Mouse (Mus musculus): ENCODE measurements at regions not wholly inside any gene's neighbourhood (a gene's known extent, or its start where the extent isn't known, plus 50 kb on each side); places are given as distances from the start of the nearest gene placed in this dataset.

DNA sequence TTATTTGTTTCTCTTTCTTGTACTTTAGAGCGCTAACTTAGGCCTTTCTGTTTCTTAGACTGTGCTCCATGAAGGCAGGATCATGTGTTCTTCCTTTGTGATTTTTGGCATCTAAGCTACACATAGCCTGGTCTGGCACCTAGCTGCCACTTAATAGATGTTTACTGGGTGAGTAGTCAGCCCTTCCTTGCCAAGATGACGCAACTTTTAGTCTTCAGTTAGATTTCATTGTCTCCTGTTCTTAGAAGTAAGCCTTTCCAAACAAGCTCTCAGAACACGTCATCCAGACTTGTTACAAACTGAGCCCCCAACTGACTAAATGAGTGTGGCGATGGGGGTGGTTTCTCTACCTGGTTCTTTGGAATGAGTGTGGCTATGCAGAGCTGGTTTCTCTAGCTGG lies 85.4 kb upstream of the Rapgef5 start:
- DNase-seq (ENCODE audit: low spot score), result no peak

GRCm38 (mm10) chr12:117432788-117433187 lies 83.5 kb upstream of the Rapgef5 start:
- no peak for DNase-seq (ENCODE audit: low spot score)

GRCm38 (mm10) chr12:117437011-117437410 lies 79.3 kb upstream of the Rapgef5 start:
- no peak for DNase-seq (ENCODE audit: low spot score)

DNA sequence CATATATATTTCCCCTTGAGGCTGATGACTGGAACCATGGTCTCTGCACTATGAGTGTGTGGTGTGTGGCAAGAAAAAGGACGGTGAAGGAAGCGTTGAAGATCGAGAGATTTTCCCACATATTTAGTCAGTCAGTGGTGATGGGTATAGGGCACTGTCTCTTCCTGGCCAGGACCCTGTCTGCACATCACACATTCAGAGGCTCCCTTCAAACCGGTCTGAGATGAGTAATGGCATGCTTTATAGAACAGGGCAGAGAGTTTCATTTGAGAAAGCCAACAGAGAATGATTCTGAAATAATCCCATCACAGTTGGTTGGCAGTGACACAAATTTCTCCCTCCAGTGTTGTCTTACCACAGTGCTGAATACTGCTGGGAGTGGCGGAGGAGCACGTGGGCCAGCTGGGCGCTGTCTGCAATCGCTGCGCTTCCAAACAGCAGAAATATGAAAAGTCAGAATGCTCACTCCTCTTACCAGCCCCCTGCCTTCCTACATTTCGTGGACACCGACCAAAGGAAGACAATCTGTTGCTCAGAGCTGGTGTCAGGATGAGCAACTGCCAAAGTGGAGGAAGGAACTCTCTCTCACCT lies 77.2 kb upstream of the Rapgef5 start:
- DNase-seq (ENCODE audit: low spot score), result no peak

DNA sequence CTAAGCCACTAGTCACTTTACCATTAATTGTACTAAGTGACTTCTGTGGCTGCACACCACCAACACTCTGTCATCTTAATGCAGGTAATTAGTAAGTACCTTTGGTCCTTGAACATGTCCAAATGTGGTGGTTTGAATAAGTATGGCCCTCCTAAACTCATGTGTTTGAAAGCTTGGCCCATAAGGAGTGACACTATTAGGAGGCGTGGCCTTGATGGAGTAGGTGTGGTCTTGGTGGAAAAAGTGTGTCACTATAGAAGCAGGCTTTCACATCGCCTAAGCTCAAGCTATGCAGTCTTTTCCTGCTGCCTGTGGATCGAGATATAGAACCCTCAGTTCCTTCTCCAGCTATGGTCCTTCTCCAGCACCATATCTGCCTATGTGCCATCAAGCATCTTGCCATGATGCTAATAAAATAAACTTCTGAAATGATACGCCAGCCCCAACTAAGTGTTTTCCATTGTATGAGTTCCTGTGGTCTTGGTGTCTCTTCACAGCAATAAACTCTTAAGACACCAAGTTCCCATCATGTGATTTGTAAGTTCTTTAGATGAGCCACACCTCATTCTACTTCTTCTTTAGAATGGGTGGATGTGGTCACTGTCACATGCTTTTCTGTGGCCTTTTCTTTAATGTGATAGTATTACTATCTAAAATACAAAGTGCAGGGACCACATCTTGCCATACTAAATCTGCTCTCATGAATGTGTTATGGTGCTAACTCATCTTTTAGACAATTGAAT lies 71.9 kb upstream of the Rapgef5 start:
- DNase-seq (ENCODE audit: low spot score), result no peak

GRCm38 (mm10) chr12:117447223-117447622 lies 69.1 kb upstream of the Rapgef5 start:
- peak; percentile 80 for DNase-seq (ENCODE audit: low spot score)

- DNase-seq (ENCODE audit: low spot score), result no peak
These were observed 68.2 kb upstream of the Rapgef5 start for GRCm38 (mm10) chr12:117447843-117448728.

GRCm38 (mm10) chr12:117449080-117449479 lies 67.2 kb upstream of the Rapgef5 start:
- no peak for DNase-seq (ENCODE audit: low spot score)

- no peak for DNase-seq (ENCODE audit: low spot score)
These were observed 66.2 kb upstream of the Rapgef5 start for GRCm38 (mm10) chr12:117450106-117450505.

DNA sequence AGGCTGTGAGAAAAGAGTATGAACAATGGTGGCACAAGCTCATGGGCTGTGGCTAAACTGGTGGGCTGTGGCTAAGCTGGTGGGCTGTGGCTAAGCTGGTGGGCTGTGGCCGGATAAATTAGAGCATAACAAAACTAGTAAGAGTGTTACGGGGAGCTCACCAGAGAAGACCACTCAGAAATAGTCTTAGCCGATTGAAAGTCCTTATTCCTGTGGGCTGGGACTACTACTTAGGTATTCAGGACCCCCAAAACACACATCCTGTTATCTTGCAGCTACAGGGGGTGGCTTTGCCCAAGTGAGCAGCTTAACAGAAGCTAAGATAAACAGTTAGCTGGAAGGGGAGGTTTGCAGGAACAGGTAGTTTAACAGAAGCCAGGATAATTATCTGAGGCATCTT lies 65.4 kb upstream of the Rapgef5 start:
- no peak for DNase-seq (ENCODE audit: low spot score)

DNA sequence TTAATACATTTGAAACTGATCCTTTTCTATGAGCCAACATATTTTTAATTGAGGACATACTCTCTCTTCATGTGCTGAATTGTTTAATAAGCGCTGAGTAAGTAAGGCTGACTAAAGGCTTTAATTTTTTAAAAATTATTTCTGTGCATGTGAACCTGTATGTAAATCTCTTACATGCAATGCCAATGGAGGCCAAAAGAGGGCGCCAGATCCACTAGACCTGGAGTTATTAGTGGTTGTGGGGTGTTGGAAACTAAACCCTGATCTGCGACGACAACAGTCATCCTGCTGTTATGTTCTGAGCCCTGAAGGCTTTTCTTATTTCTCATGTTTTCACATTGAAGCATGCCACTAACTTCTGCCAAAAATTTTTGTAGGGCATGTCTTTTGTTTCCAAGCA lies 64.8 kb upstream of the Rapgef5 start:
- DNase-seq (ENCODE audit: low spot score), result peak; percentile 42

- DNase-seq (ENCODE audit: low spot score), result no peak
These were observed 60.5 kb upstream of the Rapgef5 start for GRCm38 (mm10) chr12:117455800-117456199.

DNA sequence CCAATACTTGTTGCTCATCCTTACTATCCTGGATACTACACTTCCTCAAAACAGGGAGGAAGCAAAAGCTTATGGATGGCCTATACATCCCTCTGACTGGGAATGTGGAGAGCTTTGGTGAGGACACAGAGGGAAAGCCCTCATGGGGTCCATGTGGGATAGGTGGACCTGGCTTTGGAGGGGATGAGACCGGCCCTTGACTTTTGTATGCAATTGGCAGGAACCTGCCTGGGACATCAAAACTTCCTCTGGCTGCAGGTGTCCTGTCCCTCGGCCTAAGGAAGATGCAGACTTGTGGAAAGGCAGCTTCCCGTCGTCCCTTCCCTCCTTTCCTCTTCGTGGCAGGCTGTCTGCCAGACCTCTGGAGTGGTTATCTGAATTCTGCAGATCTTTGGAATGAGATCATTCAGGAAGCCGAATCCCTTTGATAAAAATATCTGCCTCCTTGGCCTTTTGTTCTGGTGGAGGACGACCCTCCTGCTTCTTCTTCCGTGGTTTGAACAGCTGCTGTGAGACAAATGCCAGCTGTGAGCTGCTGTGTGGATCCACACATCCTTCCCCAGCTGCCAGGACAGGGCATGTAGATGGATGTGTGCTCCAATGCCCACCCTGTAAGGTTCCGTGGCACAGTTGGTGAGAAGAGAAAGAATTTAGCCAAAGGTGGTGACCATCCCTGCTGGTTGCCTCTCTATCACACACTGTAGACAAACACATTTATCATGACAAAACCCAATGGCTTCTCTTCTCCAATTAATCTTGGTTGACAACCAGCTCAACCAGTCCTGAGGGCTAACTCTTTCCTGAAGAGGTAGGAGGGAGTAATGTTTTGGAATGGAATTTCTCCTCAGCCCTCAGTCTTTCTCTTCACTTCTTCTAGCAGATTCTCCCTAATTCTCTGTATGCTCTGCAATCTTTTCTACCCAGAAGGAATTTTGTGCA lies 57.9 kb upstream of the Rapgef5 start:
- no peak for DNase-seq (ENCODE audit: low spot score)

GRCm38 (mm10) chr12:117459541-117459940 lies 56.7 kb upstream of the Rapgef5 start:
- DNase-seq (ENCODE audit: low spot score), result no peak

DNA sequence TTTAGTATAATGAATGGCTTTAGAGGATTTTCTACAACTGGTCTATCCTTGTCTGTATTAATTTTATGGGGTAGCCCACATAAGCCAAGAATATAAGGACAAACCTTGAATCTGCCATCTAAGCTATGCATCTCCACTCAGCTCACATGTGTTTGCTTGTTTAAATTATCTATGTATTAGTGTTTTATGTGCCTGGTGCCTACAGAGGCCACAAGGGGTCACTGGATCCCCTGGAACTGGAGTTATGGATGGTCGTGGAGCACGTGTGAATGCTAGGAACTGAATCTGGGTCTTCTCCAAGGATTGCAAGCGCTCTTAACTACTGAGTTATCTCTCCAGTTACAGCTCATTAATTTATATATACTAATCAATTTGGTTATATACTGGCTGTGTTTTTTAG lies 51.1 kb upstream of the Rapgef5 start:
- DNase-seq (ENCODE audit: low spot score), result no peak

DNA sequence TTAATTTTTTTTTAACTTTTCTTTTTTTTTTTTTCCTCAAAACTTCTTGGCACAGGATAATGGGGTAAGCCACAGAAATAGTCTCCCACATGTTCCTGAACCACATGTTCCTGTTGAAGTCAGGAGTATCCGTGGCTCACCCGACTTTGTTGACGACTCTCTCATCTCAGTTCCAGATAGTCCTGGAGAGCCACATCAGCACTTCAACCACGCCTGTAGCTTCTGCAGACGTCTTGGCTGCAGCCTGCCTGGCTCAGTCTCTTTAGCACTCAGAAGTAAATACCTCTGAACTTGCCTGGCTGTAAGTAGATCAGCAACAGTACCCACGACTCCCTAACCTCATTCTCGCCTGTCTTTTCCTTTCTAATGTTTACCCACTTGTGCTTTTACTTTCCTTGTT lies 50.3 kb upstream of the Rapgef5 start:
- DNase-seq (ENCODE audit: low spot score), result no peak
